Mouse (Mus musculus): ENCODE measurements around the gene Fgr. TPM values are rescaled to one million over a fixed set of nuclear protein-coding genes. Genes with fewer than 3 reads are reported as not detected.

Gene Fgr
- total and polyA plus RNA-seq, 2 experiments from 2014 or later, result 0.19 to 0.33 TPM

- WGBS, result 64% methylated on average over 7 of the region's 7 CpGs
- DNase-seq (ENCODE audit: low spot score), result no peak
Measured at GRCm38 (mm10) chr4:132954530-132955394, 19.1 kb upstream of the Fgr start.

GRCm38 (mm10) chr4:132955395-132955791 is 18.5 kb upstream of the Fgr start:
- 16% methylated on average over 2 of the region's 2 CpGs for WGBS
- Histone ChIP-seq H3K4me2 (ENCODE audit: low read depth, low read length, poor library complexity, severe bottlenecking) (no peak overlapping the region), H3K27me3 (ENCODE audit: insufficient read depth, low read length) (no peaks in the 10 kb centered on the region), H3K4me1 (ENCODE audit: insufficient read depth, low read length) (no peaks in the 10 kb centered on the region), H3K9me3 (ENCODE audit: low read length) (no peaks in the 10 kb centered on the region), H3K9ac (replicated peaks; ENCODE audit: low read length, poor library complexity, severe bottlenecking) (no peak overlapping the region), H3K4me3 (ENCODE audit: low read depth, low read length) (no peak overlapping the region), H3K27ac (ENCODE audit: low read depth, low read length) (no peak overlapping the region), H3K36me3 (ENCODE audit: insufficient read depth, low read length) (no peaks in the 10 kb centered on the region)
- no peak for TF ChIP-seq CTCF (IDR thresholded peaks at IDR 0.05)
- no peak for DNase-seq (ENCODE audit: low spot score)
- no peak for ATAC-seq (ENCODE audit: low FRiP score)

More at GRCm38 (mm10) chr4:132954530-132955394, 19.1 kb upstream of the Fgr start:
- H3K9ac ChIP-seq (replicated peaks; ENCODE audit: low read length, poor library complexity, severe bottlenecking), result no peak overlapping the region
- no peaks in the 10 kb centered on the region for H3K4me1 ChIP-seq (ENCODE audit: insufficient read depth, low read length)
- TF ChIP-seq CTCF (IDR thresholded peaks at IDR 0.05), result no peak
- H3K27ac ChIP-seq (ENCODE audit: low read depth, low read length), result no peak overlapping the region
- H3K9me3 ChIP-seq (ENCODE audit: low read length), result no peaks in the 10 kb centered on the region
- H3K36me3 ChIP-seq (ENCODE audit: insufficient read depth, low read length), result no peaks in the 10 kb centered on the region
- no peak for ATAC-seq (ENCODE audit: low FRiP score)
- no peaks in the 10 kb centered on the region for H3K27me3 ChIP-seq (ENCODE audit: insufficient read depth, low read length)
- no peak overlapping the region for H3K4me2 ChIP-seq (ENCODE audit: low read depth, low read length, poor library complexity, severe bottlenecking)
- H3K4me3 ChIP-seq (ENCODE audit: low read depth, low read length), result no peak overlapping the region

GRCm38 (mm10) chr4:132958741-132959678 is 14.9 kb upstream of the Fgr start:
- H3K9me3 ChIP-seq (ENCODE audit: low read length), result no peaks in the 10 kb centered on the region
- TF ChIP-seq CTCF (IDR thresholded peaks at IDR 0.05), result no peak
- no peak overlapping the region for H3K9ac ChIP-seq (replicated peaks; ENCODE audit: low read length, poor library complexity, severe bottlenecking)
- H3K27ac ChIP-seq (ENCODE audit: low read depth, low read length), result peak overlapping the region; percentile 13
- peak; percentile 55 for DNase-seq (ENCODE audit: low spot score)
- ATAC-seq (ENCODE audit: low FRiP score), result peak; percentile 47; the same call in 1 of the 2 replicates
- H3K27me3 ChIP-seq (ENCODE audit: insufficient read depth, low read length), result no peaks in the 10 kb centered on the region
- H3K4me1 ChIP-seq (ENCODE audit: insufficient read depth, low read length), result no peaks in the 10 kb centered on the region
- WGBS, result 15% methylated on average over 10 of the region's 10 CpGs
- H3K4me2 ChIP-seq (ENCODE audit: low read depth, low read length, poor library complexity, severe bottlenecking), result no peak overlapping the region
- H3K36me3 ChIP-seq (ENCODE audit: insufficient read depth, low read length), result no peaks in the 10 kb centered on the region
- no peak overlapping the region for H3K4me3 ChIP-seq (ENCODE audit: low read depth, low read length)

- no peak overlapping the region for H3K9ac ChIP-seq (replicated peaks; ENCODE audit: low read length, poor library complexity, severe bottlenecking)
- 48% methylated on average over 3 of the region's 3 CpGs for WGBS
- peak overlapping the region; percentile 21; the same call in 1 of the 2 replicates for H3K27ac ChIP-seq (ENCODE audit: low read depth, low read length)
- no peak overlapping the region for H3K4me3 ChIP-seq (ENCODE audit: low read depth, low read length)
- DNase-seq (ENCODE audit: low spot score), result no peak
- no peaks in the 10 kb centered on the region for H3K9me3 ChIP-seq (ENCODE audit: low read length)
- TF ChIP-seq CTCF (IDR thresholded peaks at IDR 0.05), result no peak
- no peak for ATAC-seq (ENCODE audit: low FRiP score)
- no peaks in the 10 kb centered on the region for H3K36me3 ChIP-seq (ENCODE audit: insufficient read depth, low read length)
- no peak overlapping the region for H3K4me2 ChIP-seq (ENCODE audit: low read depth, low read length, poor library complexity, severe bottlenecking)
- H3K4me1 ChIP-seq (ENCODE audit: insufficient read depth, low read length), result no peaks in the 10 kb centered on the region
- H3K27me3 ChIP-seq (ENCODE audit: insufficient read depth, low read length), result no peaks in the 10 kb centered on the region
Measured at GRCm38 (mm10) chr4:132959679-132960045, 14.2 kb upstream of the Fgr start.

GRCm38 (mm10) chr4:132960313-132960712 is 13.6 kb upstream of the Fgr start:
- Histone ChIP-seq H3K4me2 (ENCODE audit: low read depth, low read length, poor library complexity, severe bottlenecking) (no peak overlapping the region), H3K27ac (ENCODE audit: low read depth, low read length) (no peak overlapping the region), H3K9me3 (ENCODE audit: low read length) (no peaks in the 10 kb centered on the region), H3K9ac (replicated peaks; ENCODE audit: low read length, poor library complexity, severe bottlenecking) (no peak overlapping the region), H3K27me3 (ENCODE audit: insufficient read depth, low read length) (no peaks in the 10 kb centered on the region), H3K4me3 (ENCODE audit: low read depth, low read length) (no peak overlapping the region), H3K4me1 (ENCODE audit: insufficient read depth, low read length) (no peaks in the 10 kb centered on the region), H3K36me3 (ENCODE audit: insufficient read depth, low read length) (no peaks in the 10 kb centered on the region)
- 65% methylated on average over 5 of the region's 5 CpGs for WGBS
- no peak for TF ChIP-seq CTCF (IDR thresholded peaks at IDR 0.05)
- ATAC-seq (ENCODE audit: low FRiP score) (no peak), DNase-seq (ENCODE audit: low spot score) (no peak)

Data from midbrain, postnatal 0 days (tissue).